Mouse (Mus musculus): ENCODE results near the gene Gnaz.

- no peak for TF ChIP-seq EP300 (IDR thresholded peaks at IDR 0.05)
- TF ChIP-seq CTCF (IDR thresholded peaks at IDR 0.05) = no peak
Observed at GRCm38 (mm10) chr10:74919277-74919676, 47.7 kb upstream of the Gnaz start.

All from lung, postnatal 0 days (tissue).